Mouse (Mus musculus) liver, adult 2 months (tissue): ENCODE results near the gene Prkch.

ENCODE experiments used
- CTCF ChIP-seq: fragments of 200-500 bp; IDR thresholded peaks from 2 replicates; pipeline ENCODE4 v1.5.1; 2011; ENCODE audit warnings: low read depth, low read length, control low read depth
- POLR2A ChIP-seq: fragments of 200-500 bp; IDR thresholded peaks from 2 replicates; pipeline ENCODE4 v1.6.1; 2011; ENCODE audit warnings: low read length, control low read depth; ENCODE audit not compliant: insufficient read depth; ENCODE audit errors: extremely low read depth

DNA sequence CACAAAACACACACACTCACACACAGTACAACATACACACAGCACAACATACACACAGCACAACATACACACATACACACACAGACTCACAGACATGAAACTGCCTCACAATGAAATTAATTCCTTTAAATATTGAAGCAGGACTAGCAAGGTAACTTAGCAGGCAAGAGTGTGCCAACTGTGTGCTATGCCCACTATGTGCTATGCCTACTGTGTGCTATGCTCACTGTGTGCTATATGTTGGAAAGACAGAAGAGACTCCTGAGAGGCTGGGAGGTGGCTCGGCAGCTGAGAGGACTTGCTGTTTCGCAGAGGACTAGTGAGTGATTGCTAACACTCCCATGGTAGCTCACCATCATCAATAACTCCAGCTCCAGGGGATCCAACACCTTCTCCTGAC lies 44.2 kb upstream of the Prkch start:
- no peak for TF ChIP-seq POLR2A
- no peak for TF ChIP-seq CTCF
